Mouse (Mus musculus): ENCODE measurements at regions not wholly inside any gene's neighbourhood (a gene's known extent, or its start where the extent isn't known, plus 50 kb on each side); places are given as distances from the start of the nearest gene placed in this dataset.

- DNase-seq (ENCODE audit: low spot score in 2 of 2) = no peak
- intact Hi-C loops (cut with DNase I) = no loop called here
Observed at GRCm38 (mm10) chr5:58822704-58823103, 1104.9 kb downstream of the Pcdh7 start.

- intact Hi-C loops (cut with DNase I) = no loop called here
- no peak for DNase-seq (ENCODE audit: low spot score in 2 of 2)
Observed at GRCm38 (mm10) chr5:58825970-58826369, 1108.2 kb downstream of the Pcdh7 start.

- intact Hi-C loops (cut with DNase I) = no loop called here
- DNase-seq (ENCODE audit: low spot score in 2 of 2) = no peak
Observed at GRCm38 (mm10) chr5:58847001-58847400, 1129.2 kb downstream of the Pcdh7 start.

GRCm38 (mm10) chr5:58858016-58858415 lies 1140.2 kb downstream of the Pcdh7 start:
- intact Hi-C loops (cut with DNase I) = no loop called here
- DNase-seq (ENCODE audit: low spot score in 2 of 2) = no peak

GRCm38 (mm10) chr5:58893493-58893892 lies 1175.7 kb downstream of the Pcdh7 start:
- intact Hi-C loops (cut with DNase I) = no loop called here
- DNase-seq (ENCODE audit: low spot score in 2 of 2) = no peak

- intact Hi-C loops (cut with DNase I) = no loop called here
- no peak for DNase-seq (ENCODE audit: low spot score in 2 of 2)
Observed at GRCm38 (mm10) chr5:58941436-58941835, 1223.7 kb downstream of the Pcdh7 start.

- peak; percentile 1 to 23 for DNase-seq (ENCODE audit: low spot score in 2 of 2)
- intact Hi-C loops (cut with DNase I) = no loop called here
Observed at GRCm38 (mm10) chr5:58975268-58975667, 1257.5 kb downstream of the Pcdh7 start.

GRCm38 (mm10) chr5:58987754-58988153 lies 1270.0 kb downstream of the Pcdh7 start:
- intact Hi-C loops (cut with DNase I) = no loop called here

More at GRCm38 (mm10) chr5:58987754-58988153, 1270.0 kb downstream of the Pcdh7 start:
- DNase-seq (ENCODE audit: low spot score in 2 of 2) = no peak

Data from left cerebral cortex, postnatal 25 days (tissue).